Mouse (Mus musculus) embryo, embryonic 11 days (tissue): ENCODE measurements around the gene Otor.

Experiments
- DNase-seq: peaks from one replicate; pipeline ENCODE4 v3.0.0-alpha.2; 2015

Otor gene

GRCm38 (mm10) chr2:143078198-143078851 is at the start of gene Otor:
Gene Otor (plus strand): TSS chr2:143078473.
- DNase-seq, result no peak

- no peak for DNase-seq
These were observed 47.0 kb upstream of the Otor start for GRCm38 (mm10) chr2:143031283-143031682.

- DNase-seq, result peak; percentile 14
These were observed 45.7 kb upstream of the Otor start for GRCm38 (mm10) chr2:143032378-143033255.

- no peak for DNase-seq
These were observed 43.8 kb upstream of the Otor start for GRCm38 (mm10) chr2:143034350-143035085.

GRCm38 (mm10) chr2:143035086-143035593 is 43.1 kb upstream of the Otor start:
- no peak for DNase-seq

GRCm38 (mm10) chr2:143041596-143041995 is 36.7 kb upstream of the Otor start:
- DNase-seq, result no peak

- no peak for DNase-seq
These were observed 23.0 kb upstream of the Otor start for GRCm38 (mm10) chr2:143055251-143055650.

GRCm38 (mm10) chr2:143056736-143057135 is 21.5 kb upstream of the Otor start:
- no peak for DNase-seq

- no peak for DNase-seq
These were observed 15.9 kb upstream of the Otor start for GRCm38 (mm10) chr2:143062432-143062811.

GRCm38 (mm10) chr2:143062812-143063792 is 15.2 kb upstream of the Otor start, which contains the start of gene Snrpb2:
Gene Snrpb2 (plus strand): TSS chr2:143063039.
- DNase-seq, result peak; percentile 97

- DNase-seq, result no peak
These were observed 12.4 kb upstream of the Otor start for GRCm38 (mm10) chr2:143065914-143066313.

- no peak for DNase-seq
These were observed 3.4 kb downstream of the Otor start for GRCm38 (mm10) chr2:143081693-143082092.

GRCm38 (mm10) chr2:143084852-143085397 is 6.7 kb downstream of the Otor start:
- no peak for DNase-seq

- no peak for DNase-seq
These were observed 11.6 kb downstream of the Otor start for GRCm38 (mm10) chr2:143089866-143090265.

GRCm38 (mm10) chr2:143093726-143094125 is 15.5 kb downstream of the Otor start:
- DNase-seq, result peak; percentile 81

- DNase-seq, result no peak
These were observed 16.5 kb downstream of the Otor start for GRCm38 (mm10) chr2:143094761-143095160.

- no peak for DNase-seq
These were observed 18.9 kb downstream of the Otor start for GRCm38 (mm10) chr2:143097170-143097569.

- peak; percentile 68 for DNase-seq
These were observed 35.6 kb downstream of the Otor start for GRCm38 (mm10) chr2:143113859-143114258.

- no peak for DNase-seq
These were observed 36.4 kb downstream of the Otor start for GRCm38 (mm10) chr2:143114716-143115115.

GRCm38 (mm10) chr2:143117453-143117852 is 39.2 kb downstream of the Otor start:
- DNase-seq, result peak; percentile 21

- no peak for DNase-seq
These were observed 39.9 kb downstream of the Otor start for GRCm38 (mm10) chr2:143118221-143118620.
